Mouse (Mus musculus): ENCODE results near the gene Tnfrsf1b. TPM values are rescaled to one million over a fixed set of nuclear protein-coding genes. Genes with fewer than 3 reads are reported as not detected.

Tnfrsf1b gene
- total RNA-seq, 2 experiments from 2014 or later: 2.8 to 3.4 TPM

DNA sequence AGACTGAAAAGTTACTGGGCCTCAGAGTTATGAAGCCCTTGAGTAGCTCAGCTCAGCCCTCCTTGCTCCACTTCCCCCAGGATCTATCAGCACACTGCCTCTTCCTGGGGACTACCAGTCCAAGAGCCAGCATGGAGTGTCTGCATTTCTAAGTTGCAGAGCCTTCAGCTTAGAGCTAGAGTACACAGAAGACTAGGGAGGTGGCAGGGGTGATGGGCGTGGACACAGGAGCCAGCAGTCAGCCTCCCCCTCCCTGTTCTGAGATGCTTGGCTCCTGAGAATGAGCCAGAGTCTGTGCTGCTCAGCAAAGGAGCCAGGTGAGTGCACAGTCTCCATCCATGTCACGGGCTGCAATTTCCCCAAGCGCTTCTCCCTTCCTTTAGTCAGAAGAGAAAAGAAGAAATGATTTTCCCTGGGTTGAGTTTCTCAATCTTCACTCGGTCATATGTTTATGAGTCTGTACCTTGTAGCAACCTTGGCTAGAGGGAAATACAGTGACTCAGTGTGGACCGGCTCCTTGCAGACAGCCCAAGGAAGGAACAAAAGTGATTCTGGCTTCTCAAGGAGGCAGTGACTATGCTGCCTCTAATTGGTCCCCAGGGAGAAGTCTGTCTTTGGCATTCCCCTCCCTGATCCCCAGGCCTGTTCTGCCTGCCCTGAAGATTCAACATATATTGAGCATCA, 11.2 kb upstream of the Tnfrsf1b start:
- no peak for DNase-seq (ENCODE audit: low spot score in 2 of 2)

DNA sequence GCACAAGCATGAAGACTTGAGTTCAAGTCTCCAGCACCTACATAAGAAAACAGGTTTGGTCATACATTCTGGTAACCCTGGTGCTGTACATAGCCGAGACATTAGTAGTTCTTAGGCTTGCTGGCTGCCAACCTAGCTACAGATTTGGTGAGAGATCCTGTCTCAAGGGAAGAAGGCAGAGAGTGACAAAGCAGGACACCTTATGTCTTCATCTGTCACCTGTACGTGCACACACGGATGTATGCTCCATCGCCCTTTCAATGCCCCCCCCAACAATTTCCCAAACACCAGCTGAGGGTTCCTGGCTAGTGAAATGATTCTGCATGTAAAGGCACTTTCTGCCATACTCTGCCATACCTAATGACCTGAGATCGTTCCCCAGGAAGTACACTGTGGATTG, 9.5 kb upstream of the Tnfrsf1b start:
- DNase-seq (ENCODE audit: low spot score in 2 of 2): no peak

DNA sequence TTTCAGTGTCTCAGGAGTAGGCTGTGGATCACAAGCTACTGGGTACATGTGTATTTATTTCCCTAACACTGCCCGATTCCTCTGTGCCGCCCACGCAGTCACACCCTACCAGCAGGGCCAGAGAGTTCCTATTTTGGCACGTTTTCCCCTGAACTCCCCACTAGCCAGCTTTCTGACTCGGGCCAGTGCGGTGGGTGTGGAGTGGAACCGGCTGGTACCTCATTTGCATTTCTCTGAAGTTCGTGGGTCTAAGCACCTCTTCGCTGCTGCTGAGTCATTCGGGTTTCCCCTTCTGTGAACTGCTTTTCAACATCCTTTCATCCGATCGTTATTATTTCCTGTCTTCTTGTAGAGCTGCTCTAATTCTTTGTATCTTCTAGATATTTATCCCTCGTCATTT, 7.7 kb upstream of the Tnfrsf1b start:
- DNase-seq (ENCODE audit: low spot score in 2 of 2): no peak

DNA sequence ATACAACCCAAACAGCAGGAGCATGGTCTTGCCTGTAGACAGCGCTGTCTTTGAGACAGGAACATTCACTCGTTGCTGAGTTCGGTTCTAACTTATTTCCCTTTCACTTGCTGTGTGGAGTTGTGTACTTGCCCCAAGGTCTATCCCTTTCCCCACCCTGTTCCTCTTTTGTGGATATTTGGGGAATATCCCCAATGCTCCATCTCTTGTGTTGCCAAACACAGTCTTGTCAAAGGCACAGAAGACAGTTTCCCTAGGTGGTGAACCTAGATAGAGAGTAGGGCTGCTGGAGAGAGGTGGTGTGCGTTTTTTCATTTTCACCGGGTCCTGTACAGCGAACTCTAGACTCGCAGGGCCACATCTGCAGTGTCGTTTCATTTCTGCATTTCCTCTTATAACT, 5.9 kb upstream of the Tnfrsf1b start:
- DNase-seq (ENCODE audit: low spot score in 2 of 2): no peak

DNA sequence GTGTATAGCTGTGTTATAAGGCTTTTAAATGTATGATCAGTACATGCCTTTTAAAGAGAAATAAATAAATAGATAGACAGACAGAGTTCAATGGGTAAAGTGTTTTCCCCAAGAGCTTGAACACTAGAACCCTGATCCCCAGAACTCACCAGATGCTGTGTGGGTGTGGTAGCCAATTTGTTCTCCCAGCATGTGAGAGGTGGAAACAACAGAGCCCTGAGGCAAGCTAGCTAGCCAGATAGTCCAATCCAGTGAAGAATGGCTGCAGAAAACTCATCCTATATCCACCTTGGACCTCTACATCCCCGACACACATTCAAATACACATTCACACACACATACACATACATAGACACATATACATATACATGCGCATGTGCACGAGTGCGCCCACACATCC, 4.9 kb upstream of the Tnfrsf1b start:
- DNase-seq (ENCODE audit: low spot score in 2 of 2): peak in 1 of 2 experiments; percentile 67

DNA sequence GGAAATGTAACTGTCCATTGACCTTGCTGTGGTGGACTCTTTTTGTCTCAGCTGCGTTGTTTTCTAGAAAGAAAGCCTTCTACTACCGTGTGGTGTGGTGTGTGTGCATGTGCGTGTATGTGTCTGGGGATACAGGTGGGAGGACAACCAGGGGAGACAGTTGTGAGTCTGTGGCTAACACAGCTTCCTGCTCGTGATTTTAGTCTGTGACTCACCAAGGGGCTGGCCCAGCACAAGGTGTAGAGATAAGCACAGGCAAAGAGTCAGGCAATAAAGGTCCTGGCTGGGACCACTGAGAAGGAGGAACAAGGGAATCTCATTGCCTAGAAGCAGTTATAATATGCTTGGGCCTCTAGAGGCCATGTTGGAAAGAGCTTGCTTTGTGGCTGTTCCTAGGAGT, 3.3 kb upstream of the Tnfrsf1b start:
- no peak for DNase-seq (ENCODE audit: low spot score in 2 of 2)

DNA sequence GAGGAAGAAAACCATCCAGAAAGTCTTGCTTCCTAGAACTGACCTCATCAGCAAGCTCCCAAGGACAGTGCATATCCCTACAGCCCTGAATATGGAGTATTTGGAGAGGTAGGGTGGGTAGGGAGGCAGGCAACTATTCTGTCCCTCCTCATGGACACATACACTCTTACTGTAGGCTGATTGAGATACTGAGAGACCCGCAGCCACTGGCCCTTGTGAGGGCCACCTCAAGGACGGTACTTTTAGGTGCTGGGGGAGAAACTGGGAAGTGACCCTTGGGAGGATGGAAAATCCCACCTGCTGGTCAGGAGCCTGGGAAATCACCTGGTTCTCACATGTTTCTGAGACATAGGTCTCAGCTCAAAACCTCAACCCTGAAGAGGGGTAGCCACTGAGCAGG, 886 bp upstream of the Tnfrsf1b start:
- DNase-seq (ENCODE audit: low spot score in 2 of 2): no peak

DNA sequence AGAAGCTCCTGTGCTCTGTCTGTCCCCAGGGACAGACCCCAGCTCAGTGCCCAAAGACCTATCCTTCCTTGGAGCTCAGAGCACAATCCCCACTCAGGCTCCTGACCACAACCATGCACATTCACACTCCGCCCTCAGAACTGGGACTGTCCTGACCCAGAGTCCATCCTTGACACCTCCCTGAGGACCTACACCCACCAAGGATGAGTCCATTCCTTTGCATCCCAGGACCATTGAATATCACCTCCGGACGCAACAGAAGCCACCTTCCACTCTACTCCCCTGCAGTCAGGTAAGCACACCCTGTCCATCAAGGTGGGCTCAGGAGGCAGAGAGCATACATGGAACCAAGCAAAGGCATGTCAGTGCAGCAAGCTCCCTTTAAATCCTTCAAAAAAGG, 1.1 kb downstream of the Tnfrsf1b start:
- no peak for DNase-seq (ENCODE audit: low spot score in 2 of 2)

DNA sequence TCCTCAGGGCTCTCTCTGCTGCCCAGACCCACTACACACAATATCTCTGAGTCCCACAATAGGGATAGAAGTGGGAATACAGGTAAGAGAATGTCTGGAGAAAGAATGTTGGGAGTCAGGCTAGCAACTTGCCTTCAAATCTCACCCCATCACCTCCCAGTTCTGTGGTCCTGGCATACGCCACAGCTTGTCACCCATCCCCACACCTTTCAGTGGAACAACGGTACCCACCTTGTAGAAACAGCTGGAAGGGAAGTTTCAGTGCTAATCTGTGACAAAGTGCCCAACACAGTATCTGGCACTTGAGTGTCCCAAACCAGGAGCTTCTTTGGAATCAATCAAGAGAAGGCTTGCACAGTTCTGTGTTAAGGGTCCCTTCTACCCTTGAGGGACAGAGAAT, 2.0 kb downstream of the Tnfrsf1b start:
- no peak for DNase-seq (ENCODE audit: low spot score in 2 of 2)

DNA sequence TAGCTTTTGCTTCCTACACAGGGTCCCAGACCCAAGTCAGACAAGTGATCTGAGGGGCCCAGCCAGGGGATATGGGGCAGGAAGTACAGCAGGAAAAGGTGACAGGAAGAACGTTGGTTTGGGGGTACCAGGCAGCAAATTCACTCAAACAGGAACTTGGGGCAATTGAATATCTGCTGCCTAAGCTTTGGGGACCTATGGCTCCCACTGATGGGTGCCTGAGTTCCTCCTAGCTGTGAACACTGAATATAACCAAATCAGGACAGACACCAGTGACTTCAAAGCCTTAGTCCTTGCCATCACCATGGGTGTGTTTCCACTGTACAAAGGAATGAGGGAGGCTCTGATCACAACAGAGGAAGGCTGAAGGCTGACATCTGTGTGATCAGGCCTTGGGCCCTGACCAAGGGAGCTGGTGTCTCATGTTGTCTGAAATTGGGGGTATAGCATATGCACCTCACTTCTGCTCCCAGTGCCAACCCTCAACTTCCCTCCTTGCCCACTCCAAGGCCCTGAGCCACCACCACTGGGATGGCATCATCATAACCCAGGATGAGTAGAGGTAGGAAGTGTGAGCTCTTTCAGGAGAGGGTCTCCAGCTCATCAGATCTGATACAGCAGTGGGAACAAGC, 3.8 kb downstream of the Tnfrsf1b start:
- DNase-seq (ENCODE audit: low spot score in 2 of 2): no peak

DNA sequence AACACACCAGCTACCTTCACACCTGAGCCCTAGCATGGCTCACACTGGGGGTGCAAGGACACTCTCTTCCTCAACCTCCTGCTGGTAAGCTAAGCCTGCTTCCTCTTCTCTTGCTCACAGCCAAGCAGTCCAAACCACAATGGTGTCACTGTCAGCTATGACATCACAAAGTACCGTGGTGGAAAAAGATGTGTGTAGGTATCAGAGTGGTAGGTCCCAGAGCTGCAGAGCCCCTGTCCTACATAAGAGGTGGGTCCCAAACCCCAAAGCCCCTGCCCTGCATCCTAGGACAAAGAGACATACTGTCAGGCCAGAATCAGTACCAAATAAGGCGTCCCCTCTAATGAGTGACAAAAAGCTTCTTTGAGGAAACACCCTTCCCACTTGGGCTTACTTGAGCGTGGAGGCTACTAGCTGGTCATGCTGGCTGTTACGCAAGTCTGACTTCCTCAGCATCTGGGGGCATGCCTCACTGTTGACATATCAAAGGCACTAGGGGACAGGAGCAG, 5.9 kb downstream of the Tnfrsf1b start:
- DNase-seq (ENCODE audit: low spot score in 2 of 2): no peak

DNA sequence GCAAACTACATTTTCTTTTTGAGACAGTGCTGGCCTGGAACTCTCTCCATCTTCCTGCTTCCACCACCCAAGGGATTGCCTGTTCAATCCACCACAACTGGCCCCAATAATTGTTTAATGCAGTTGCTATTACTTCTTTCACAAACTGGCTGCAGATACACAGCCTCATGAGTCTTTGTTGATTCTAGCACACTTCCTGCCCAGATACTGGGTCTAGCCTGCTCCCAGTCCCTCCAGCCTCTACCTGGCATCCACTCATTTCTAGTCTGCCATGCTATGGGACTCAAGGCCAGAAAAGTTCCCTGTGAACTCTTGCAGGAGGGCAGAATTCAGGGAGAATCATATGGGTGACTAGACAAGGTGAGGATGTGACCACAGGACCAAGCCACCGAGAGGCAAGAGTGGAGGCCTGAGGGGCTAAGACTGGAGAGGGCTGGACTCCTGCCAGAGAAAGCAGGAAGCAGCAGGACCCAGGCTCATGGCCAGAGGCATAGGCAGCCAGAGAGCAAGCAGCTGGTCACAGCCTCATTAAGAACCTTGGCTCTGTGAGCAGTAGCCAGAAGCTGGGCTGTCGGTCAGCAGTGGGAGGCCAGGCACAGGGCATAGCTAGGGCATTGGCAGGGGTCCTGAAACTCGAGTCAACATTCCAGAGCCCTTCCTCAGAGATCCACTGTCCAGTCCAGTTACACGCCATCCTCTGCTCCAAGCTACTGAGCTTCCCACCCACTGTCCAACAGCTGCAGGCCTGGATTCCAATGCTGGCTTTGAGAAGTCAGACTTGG, 7.4 kb downstream of the Tnfrsf1b start:
- DNase-seq (ENCODE audit: low spot score in 2 of 2): peak in 1 of 2 experiments; percentile 27

DNA sequence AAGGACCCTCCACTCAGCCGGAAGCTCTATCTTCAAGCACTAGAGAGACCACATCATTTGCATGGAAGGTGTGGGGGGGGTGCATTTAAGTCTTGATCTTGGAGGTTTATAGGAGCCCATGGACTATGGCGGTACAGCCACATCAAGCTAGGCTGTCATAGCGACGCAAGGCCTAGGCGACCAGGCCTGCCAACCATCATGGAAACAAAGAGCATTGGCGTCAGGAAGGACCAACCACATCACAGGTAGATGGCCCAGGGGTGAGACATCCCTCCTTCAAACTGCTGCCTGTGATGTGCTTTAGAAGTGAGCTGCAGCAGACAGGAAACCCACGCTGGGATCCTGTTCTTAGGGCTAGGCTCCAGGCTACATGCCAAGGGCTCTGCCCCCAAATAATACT, 10.6 kb downstream of the Tnfrsf1b start:
- DNase-seq (ENCODE audit: low spot score in 2 of 2): no peak

DNA sequence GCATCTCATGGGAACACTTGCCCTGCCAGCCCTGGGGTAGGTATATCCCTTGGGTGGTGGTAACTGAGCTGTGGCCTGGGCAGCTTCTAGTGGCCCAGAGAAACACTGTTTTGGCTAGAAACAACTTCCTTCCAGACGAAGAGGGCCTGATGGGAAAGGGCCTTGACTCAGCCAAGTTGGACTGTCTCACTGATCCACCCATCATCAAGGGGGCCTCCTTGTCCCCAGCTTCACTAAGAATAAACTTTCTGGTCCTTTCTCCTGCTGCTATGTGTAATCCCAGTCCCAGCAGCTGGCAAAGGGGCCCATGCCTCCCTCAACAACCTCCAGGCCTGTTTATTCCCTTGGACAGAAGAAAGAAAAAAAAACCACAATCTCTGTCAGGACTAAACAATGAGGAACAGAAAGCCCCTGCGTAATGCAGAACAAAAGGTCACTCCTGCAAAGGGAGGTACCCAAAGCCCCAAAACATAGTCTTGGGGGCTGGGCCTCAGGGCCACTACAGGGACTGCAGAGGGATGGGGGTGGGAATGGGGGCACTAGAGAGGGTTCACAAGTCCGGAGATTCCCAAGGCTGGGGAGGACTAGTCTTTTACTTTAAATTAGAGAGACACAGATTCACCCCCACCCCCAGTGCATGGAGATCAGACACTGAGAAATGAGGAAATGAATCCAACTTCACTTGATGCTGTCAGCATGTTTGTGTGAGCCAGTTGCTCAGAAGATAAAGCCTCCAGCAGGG, 13.0 kb downstream of the Tnfrsf1b start:
- DNase-seq (ENCODE audit: low spot score in 2 of 2): no peak

DNA sequence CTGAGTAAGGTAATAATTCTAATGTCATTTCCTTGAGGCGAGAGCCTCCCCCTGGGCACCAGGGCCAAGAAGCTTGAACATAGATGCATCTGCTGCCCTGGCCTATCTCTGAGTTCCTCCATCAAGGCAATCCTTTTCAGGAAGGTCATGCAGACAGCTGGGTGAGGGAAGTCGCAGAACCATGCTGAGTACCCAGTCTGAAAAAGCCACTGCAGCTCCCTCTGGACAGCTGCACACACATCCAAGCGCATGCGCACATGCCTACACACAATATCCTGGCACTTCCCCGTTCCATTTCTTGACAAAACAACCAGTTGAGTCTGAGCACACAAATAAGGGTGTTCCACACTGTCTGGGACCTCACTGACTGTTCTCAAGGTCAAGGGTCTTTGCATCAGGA, 14.9 kb downstream of the Tnfrsf1b start:
- no peak for DNase-seq (ENCODE audit: low spot score in 2 of 2)

DNA sequence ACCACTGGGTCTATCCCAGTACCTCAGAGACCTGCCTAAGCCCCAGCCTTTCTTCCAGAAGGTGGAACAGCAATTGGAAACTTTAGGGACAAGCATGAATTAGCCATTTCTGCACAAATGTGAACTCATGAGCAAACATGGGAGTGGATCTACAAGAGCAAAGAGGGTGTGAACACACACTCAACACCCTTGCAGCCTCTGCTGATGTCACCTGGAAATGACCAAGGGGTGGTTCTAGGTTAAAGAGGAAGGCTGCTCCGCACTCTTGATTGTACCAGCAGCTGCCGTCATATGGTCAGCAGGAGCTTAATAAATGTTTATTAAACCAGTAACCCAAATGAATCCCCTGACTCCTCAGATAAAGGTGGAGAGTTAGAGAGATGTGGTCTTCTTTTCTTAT, 16.0 kb downstream of the Tnfrsf1b start:
- DNase-seq (ENCODE audit: low spot score in 2 of 2): no peak

DNA sequence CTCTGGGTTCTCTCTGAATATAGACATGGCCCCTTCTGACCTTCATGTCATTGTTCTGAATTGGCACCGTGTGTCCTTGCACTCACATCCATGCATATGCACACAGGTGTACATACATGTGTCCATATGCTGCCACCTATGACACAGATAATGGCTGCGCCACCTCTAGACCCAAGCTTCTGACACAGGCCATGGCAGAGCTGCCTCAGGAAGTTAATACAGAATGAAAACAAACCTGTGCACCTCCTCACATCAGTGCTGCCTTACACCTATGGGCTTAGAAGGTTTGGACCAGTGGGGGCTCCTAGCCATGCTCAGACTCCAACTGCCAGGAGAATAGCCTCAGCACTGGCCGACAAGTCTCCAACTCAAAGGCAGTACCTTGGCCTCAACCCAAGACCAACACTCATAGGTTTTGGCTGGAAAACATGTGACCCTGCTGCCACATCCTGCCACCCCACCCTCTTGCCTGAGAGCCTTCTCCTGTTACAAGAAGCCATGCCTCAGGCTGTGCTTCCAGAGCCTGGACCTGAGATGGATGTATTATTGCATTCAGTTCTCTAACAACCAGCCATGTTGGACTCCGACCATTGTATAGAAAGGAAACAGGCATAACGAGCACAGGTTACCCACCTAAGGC, 17.0 kb downstream of the Tnfrsf1b start:
- DNase-seq (ENCODE audit: low spot score in 2 of 2): no peak

DNA sequence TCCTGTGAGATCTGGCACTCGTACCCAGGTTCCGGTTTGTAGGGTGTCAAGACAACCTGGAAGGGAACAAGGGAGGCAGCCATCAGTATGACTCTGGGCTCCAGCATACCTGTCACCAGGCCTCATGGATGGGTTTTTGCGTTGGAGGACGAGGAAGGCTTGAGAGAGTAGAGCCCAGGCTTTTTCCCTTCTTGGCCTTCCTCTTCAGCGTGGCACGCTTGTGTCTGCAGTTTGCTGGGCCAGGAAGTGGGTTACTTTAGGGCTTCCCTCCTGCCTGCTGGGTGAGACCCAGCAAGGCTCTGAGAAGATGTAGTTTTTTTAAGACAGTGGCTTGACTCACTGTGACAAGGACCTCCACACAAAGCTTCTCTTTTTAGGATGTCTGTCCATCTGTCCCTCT, 17.6 kb downstream of the Tnfrsf1b start:
- no peak for DNase-seq (ENCODE audit: low spot score in 2 of 2)

DNA sequence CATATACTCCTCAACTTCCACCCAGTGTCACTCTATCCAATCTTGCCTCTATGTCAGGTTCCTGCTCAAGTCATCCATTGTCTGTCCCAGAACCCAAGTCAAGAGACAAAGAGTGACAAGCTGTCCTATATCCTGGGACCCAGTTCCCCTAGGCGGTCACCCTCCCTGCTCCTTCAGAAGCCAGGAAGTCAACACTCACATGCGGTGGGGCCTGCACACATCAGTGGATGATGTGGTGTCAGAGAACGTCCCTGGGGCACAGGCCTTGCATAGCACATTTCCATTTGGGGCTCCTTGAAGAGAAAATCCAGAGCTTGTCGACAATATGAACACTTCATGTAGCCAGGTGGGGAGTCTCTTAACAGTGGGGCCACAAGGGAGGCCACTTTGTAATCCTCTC, 22.1 kb downstream of the Tnfrsf1b start:
- DNase-seq (ENCODE audit: low spot score in 2 of 2): no peak

DNA sequence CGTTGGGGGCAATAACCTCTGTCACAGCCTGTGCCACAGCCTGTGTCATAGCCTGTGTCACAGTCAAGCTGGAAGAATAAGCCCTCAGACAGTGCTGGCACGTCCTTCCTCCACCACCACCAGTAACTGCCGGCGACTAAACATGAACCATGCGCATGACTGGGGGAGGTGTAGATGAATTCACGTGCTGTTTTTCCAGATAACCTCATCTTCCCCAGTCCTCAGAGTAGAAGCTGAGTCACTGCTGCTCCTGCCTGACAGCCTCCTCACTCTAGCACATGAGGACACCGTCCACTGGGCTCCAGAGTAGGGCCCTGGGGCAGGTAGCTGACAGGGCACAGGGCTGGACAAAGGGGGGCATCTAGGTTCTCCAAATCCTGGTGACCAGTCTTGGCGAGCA, 24.6 kb downstream of the Tnfrsf1b start:
- DNase-seq (ENCODE audit: low spot score in 2 of 2): no peak

DNA sequence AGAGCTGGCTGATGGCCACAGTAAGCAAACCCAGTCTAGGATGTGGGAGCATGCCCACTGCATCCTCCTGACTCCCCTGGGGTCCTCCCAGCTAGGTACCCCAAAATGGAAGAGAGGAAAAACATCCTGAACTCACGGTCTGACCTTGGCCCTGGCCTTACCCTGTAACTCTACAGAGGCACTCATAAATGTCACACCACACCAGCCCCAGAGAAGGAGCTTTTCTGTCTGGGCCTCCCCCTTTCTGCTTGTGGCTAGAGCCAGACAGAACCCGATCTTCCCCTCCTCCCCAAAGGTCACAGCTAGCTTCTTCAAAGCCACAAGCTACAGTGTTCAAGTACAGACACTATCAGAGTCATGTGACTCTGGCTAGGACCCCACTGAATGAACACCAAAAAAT, 25.3 kb downstream of the Tnfrsf1b start:
- DNase-seq (ENCODE audit: low spot score in 2 of 2): no peak

All from layer of hippocampus, adult 18-20 months (tissue).